Mouse (Mus musculus): ENCODE results near the gene Insl6. TPM values are rescaled to one million over a fixed set of nuclear protein-coding genes. Genes with fewer than 3 reads are reported as not detected.

Insl6 gene
- polyA plus RNA-seq, 1 experiment: 5.3 TPM

GRCm38 (mm10) chr19:29356281-29356680 is 31.1 kb upstream of the Insl6 start:
- TF ChIP-seq CTCF (IDR thresholded peaks at IDR 0.05; ENCODE audit: borderline replicate concordance, insufficient read depth, low read length): no peak
- TF ChIP-seq POLR2A (IDR thresholded peaks at IDR 0.05; ENCODE audit: low read depth, low read length): no peak
- H3K4me1 ChIP-seq (ENCODE audit: control insufficient read depth, insufficient read depth, low read length): no peaks in the 10 kb centered on the region

GRCm38 (mm10) chr19:29354895-29355877 is 30.0 kb upstream of the Insl6 start:
- Histone ChIP-seq H3K4me3 (ENCODE audit: insufficient read depth, low read length) (no peak overlapping the region; the same call in 1 of the 2 replicates), H3K27ac (ENCODE audit: insufficient read depth, low read length) (no peak overlapping the region), H3K4me1 (ENCODE audit: control insufficient read depth, insufficient read depth, low read length) (no peaks in the 10 kb centered on the region)
- TF ChIP-seq CTCF (IDR thresholded peaks at IDR 0.05; ENCODE audit: borderline replicate concordance, insufficient read depth, low read length): peak; percentile 96
- no peak for TF ChIP-seq POLR2A (IDR thresholded peaks at IDR 0.05; ENCODE audit: low read depth, low read length)

More at GRCm38 (mm10) chr19:29356281-29356680, 31.1 kb upstream of the Insl6 start:
- no peak overlapping the region for H3K4me3 ChIP-seq (ENCODE audit: insufficient read depth, low read length)
- H3K27ac ChIP-seq (ENCODE audit: insufficient read depth, low read length): no peak overlapping the region

- H3K4me1 ChIP-seq (ENCODE audit: control insufficient read depth, insufficient read depth, low read length): no peaks in the 10 kb centered on the region
- TF ChIP-seq POLR2A (IDR thresholded peaks at IDR 0.05; ENCODE audit: low read depth, low read length) (no peak), CTCF (IDR thresholded peaks at IDR 0.05; ENCODE audit: borderline replicate concordance, insufficient read depth, low read length) (no peak)
- no peak overlapping the region; the same call in 1 of the 2 replicates for H3K27ac ChIP-seq (ENCODE audit: insufficient read depth, low read length)
- H3K4me3 ChIP-seq (ENCODE audit: insufficient read depth, low read length): no peak overlapping the region
Measured at GRCm38 (mm10) chr19:29350991-29351390, 25.8 kb upstream of the Insl6 start.

GRCm38 (mm10) chr19:29345636-29346035 is 20.5 kb upstream of the Insl6 start:
- Histone ChIP-seq H3K4me3 (ENCODE audit: insufficient read depth, low read length) (no peak overlapping the region), H3K27ac (ENCODE audit: insufficient read depth, low read length) (no peak overlapping the region), H3K4me1 (ENCODE audit: control insufficient read depth, insufficient read depth, low read length) (no peaks in the 10 kb centered on the region)
- TF ChIP-seq POLR2A (IDR thresholded peaks at IDR 0.05; ENCODE audit: low read depth, low read length): no peak
- no peak for TF ChIP-seq CTCF (IDR thresholded peaks at IDR 0.05; ENCODE audit: borderline replicate concordance, insufficient read depth, low read length)

- no peaks in the 10 kb centered on the region for H3K4me1 ChIP-seq (ENCODE audit: control insufficient read depth, insufficient read depth, low read length)
- H3K4me3 ChIP-seq (ENCODE audit: insufficient read depth, low read length): no peak overlapping the region
- TF ChIP-seq CTCF (IDR thresholded peaks at IDR 0.05; ENCODE audit: borderline replicate concordance, insufficient read depth, low read length) (no peak), POLR2A (IDR thresholded peaks at IDR 0.05; ENCODE audit: low read depth, low read length) (no peak)
- H3K27ac ChIP-seq (ENCODE audit: insufficient read depth, low read length): no peak overlapping the region
Measured at GRCm38 (mm10) chr19:29344868-29345267, 19.7 kb upstream of the Insl6 start.

- Histone ChIP-seq H3K27ac (ENCODE audit: insufficient read depth, low read length) (no peak overlapping the region), H3K4me3 (ENCODE audit: insufficient read depth, low read length) (no peak overlapping the region)
Measured at GRCm38 (mm10) chr19:29342281-29342680, 17.1 kb upstream of the Insl6 start.

GRCm38 (mm10) chr19:29341029-29341428 is 15.9 kb upstream of the Insl6 start:
- H3K27ac ChIP-seq (ENCODE audit: insufficient read depth, low read length): no peak overlapping the region
- H3K4me3 ChIP-seq (ENCODE audit: insufficient read depth, low read length): no peak overlapping the region
- no peaks in the 10 kb centered on the region for H3K4me1 ChIP-seq (ENCODE audit: control insufficient read depth, insufficient read depth, low read length)
- no peak for TF ChIP-seq POLR2A (IDR thresholded peaks at IDR 0.05; ENCODE audit: low read depth, low read length)
- no peak for TF ChIP-seq CTCF (IDR thresholded peaks at IDR 0.05; ENCODE audit: borderline replicate concordance, insufficient read depth, low read length)

More at GRCm38 (mm10) chr19:29342281-29342680, 17.1 kb upstream of the Insl6 start:
- no peaks in the 10 kb centered on the region for H3K4me1 ChIP-seq (ENCODE audit: control insufficient read depth, insufficient read depth, low read length)
- TF ChIP-seq POLR2A (IDR thresholded peaks at IDR 0.05; ENCODE audit: low read depth, low read length): no peak
- no peak for TF ChIP-seq CTCF (IDR thresholded peaks at IDR 0.05; ENCODE audit: borderline replicate concordance, insufficient read depth, low read length)

- no peak overlapping the region for H3K4me3 ChIP-seq (ENCODE audit: insufficient read depth, low read length)
- no peak for TF ChIP-seq POLR2A (IDR thresholded peaks at IDR 0.05; ENCODE audit: low read depth, low read length)
- no peak for TF ChIP-seq CTCF (IDR thresholded peaks at IDR 0.05; ENCODE audit: borderline replicate concordance, insufficient read depth, low read length)
- no peak overlapping the region for H3K27ac ChIP-seq (ENCODE audit: insufficient read depth, low read length)
- H3K4me1 ChIP-seq (ENCODE audit: control insufficient read depth, insufficient read depth, low read length): no peaks in the 10 kb centered on the region
Measured at GRCm38 (mm10) chr19:29336624-29337023, 11.5 kb upstream of the Insl6 start.

- TF ChIP-seq POLR2A (IDR thresholded peaks at IDR 0.05; ENCODE audit: low read depth, low read length) (no peak), CTCF (IDR thresholded peaks at IDR 0.05; ENCODE audit: borderline replicate concordance, insufficient read depth, low read length) (no peak)
- Histone ChIP-seq H3K4me1 (ENCODE audit: control insufficient read depth, insufficient read depth, low read length) (no peaks in the 10 kb centered on the region), H3K4me3 (ENCODE audit: insufficient read depth, low read length) (peak within 1 kb of the TSS; percentile 24), H3K27ac (ENCODE audit: insufficient read depth, low read length) (no peak within 1 kb of the TSS)
Measured at GRCm38 (mm10) chr19:29334068-29334745, 9.1 kb upstream of the Insl6 start, which contains the start of gene Rln1. Gene Rln1, minus strand, starts transcription at chr19:29334670.

Data from embryonic fibroblast, embryonic 13.5 days (primary cell).